ENCODE assay signal across 8 mouse cellular contexts in the genomic region with DNA sequence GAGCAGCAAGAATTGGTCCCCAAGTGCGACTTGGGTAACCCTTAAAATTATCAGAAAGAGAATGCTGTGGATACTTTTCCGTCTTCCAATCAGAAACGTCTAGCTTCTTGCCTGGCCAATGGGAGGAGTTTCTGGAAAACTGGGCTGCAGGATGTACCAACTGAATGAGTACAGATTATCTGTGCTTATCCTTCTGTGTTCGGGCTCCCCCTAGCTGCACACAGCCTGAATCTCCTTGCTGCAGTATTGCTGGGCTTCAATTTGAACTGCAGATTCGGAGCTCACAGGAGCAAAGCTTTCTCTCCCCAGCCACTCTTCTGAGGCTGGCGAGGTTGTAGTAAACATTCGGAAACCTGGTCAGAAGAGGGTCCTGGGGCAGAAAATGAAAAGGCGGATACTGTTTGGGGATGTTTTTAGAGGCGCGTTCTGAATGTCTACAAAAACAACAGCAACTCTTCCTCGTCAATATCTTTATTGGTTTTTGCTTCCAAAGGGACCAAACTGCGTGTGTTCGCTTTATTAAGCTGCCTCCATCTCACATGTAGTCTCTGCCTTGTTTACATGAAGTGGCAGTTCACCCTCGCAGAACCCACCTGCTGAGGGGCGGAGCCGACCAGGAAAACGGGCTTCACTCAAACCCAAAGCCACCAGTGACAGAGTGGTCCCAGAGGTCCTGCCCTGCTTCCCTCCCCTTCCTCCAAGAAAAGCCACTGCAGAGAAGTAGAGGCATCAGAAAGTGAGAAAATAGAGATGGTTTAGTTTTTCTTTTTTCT.
DNase-seq lines count a peak whose midpoint lies in the region; TF ChIP-seq lines count a peak whose summit lies in the region.

No protein-coding gene starts in this region.

- peak overlapping the region; percentile 7 for H3K4me3 ChIP-seq in cerebellum, adult 2 months (replicated peaks; ENCODE audit: insufficient read depth, low read depth, low read length)

- H3K4me1 ChIP-seq in cerebellum, adult 2 months (ENCODE audit: control insufficient read depth, insufficient read depth, low read length), result no peaks in the 10 kb centered on the region

- intact Hi-C loops in heart, postnatal 36 days (cut with DNase I), result loop anchor here (5.0 to 10.0 kb wide), 3 partner anchors 233 to 501 kb away; no protein-coding TSS in a partner anchor

- 15% methylated on average over 17 of the region's 17 CpGs for WGBS in cerebellum, adult 2 months

- TF ChIP-seq CTCF in cerebellum, adult 2 months (IDR thresholded peaks at IDR 0.05; ENCODE audit: borderline replicate concordance, insufficient read depth, low read depth, low read length), result peak; percentile 89

- H3K27me3 ChIP-seq in cerebellum, adult 2 months (ENCODE audit: control insufficient read depth, insufficient read depth, low read length), result no peaks in the 10 kb centered on the region

- H3K27ac ChIP-seq in cerebellum, adult 2 months (ENCODE audit: insufficient read depth, low read length), result no peak overlapping the region

- DNase-seq in ES-CJ7 (ENCODE audit: low read depth, low spot score), result peak; percentile 88
- peak; percentile 81 for DNase-seq in cerebellum, adult 2 months
- DNase-seq in forelimb bud, embryonic 11.5 days (ENCODE audit: low read depth, low spot score), result peak; percentile 85
- DNase-seq in heart, postnatal 36 days, result peak; percentile 4 to 41
- peak; percentile 84 to 97 for DNase-seq in layer of hippocampus, adult 18-20 months (ENCODE audit: low spot score in 2 of 2)
- DNase-seq in lung, adult 18-20 months, result peak; percentile 2 to 3
- peak; percentile 53 for DNase-seq in ovary, postnatal 36 days (ENCODE audit: low spot score)
- no peak for DNase-seq in B cell, adult 2 months

- TF ChIP-seq POLR2A in cerebellum, adult 2 months (IDR thresholded peaks at IDR 0.05; ENCODE audit: borderline replicate concordance, insufficient read depth, low read length), result no peak

Comparison
In these comparisons a context has a peak if more than half of its experiments do, and no peak if none do; other contexts are left out.
1. DNase-seq: peak in ES-CJ7 (single experiment), cerebellum, adult 2 months (2 of 2), forelimb bud, embryonic 11.5 days (single experiment), heart, postnatal 36 days (2 of 2), layer of hippocampus, adult 18-20 months (2 of 2), lung, adult 18-20 months (2 of 2) and ovary, postnatal 36 days (single experiment); none in B cell, adult 2 months (0 of 2).